Mouse (Mus musculus) limb, embryonic 11.5 days (tissue): Measurements from ENCODE around the gene Zer1. TPM values are rescaled to one million over a fixed set of nuclear protein-coding genes. Genes with fewer than 3 reads are reported as not detected.

Experiments used
- ATAC-seq: fragments of 200-750 bp; cut with Nextera tagmentation; 2 replicates; pipeline ENCODE4 v1.8.0; 2017; ENCODE audit warnings: low read depth; ENCODE audit not compliant: insufficient number of reproducible peaks, low FRiP score, low TSS enrichment
- DNase-seq: peaks from one replicate; pipeline ENCODE4 v3.0.0-alpha.2; 2015; ENCODE audit warnings: low spot score
- H3K27ac ChIP-seq: fragments of 300-500 bp; sonication (generic); replicated peaks from 2 replicates; pipeline ENCODE4 v1.5.1; 2014; ENCODE audit warnings: low read depth, mild to moderate bottlenecking, low read length
- H3K27me3 ChIP-seq: fragments of 300-500 bp; sonication (generic); 2 replicates; pipeline ENCODE4 v1.6.1; 2014; ENCODE audit warnings: mild to moderate bottlenecking, low read length, mixed read lengths; ENCODE audit not compliant: control insufficient read depth, insufficient read depth
- H3K36me3 ChIP-seq: fragments of 300-500 bp; sonication (generic); 2 replicates; pipeline ENCODE4 v1.6.1; 2014; ENCODE audit warnings: mild to moderate bottlenecking, low read length, moderate library complexity, mixed read lengths; ENCODE audit not compliant: control insufficient read depth, insufficient read depth
- H3K4me1 ChIP-seq: fragments of 300-500 bp; sonication (generic); 2 replicates; pipeline ENCODE4 v1.6.1; 2014; ENCODE audit warnings: low read length, mixed read lengths; ENCODE audit not compliant: control insufficient read depth, insufficient read depth
- H3K4me2 ChIP-seq: fragments of 300-500 bp; sonication (generic); 2 replicates; pipeline ENCODE4 v1.6.1; 2014; ENCODE audit warnings: low read depth, mild to moderate bottlenecking, moderate library complexity; ENCODE audit not compliant: severe bottlenecking
- H3K4me3 ChIP-seq: fragments of 300-500 bp; sonication (generic); 2 replicates; pipeline ENCODE4 v1.5.1; 2014; ENCODE audit warnings: low read depth, low read length
- H3K9ac ChIP-seq: fragments of 300-500 bp; sonication (generic); 2 replicates; pipeline ENCODE4 v1.6.1; 2014; ENCODE audit warnings: mild to moderate bottlenecking, low read length
- H3K9me3 ChIP-seq: fragments of 300-500 bp; sonication (generic); 2 replicates; pipeline ENCODE4 v1.6.1; 2016; ENCODE audit warnings: low read length; ENCODE audit not compliant: control insufficient read depth
- WGBS: fragments of 180-500 bp; shearing (Covaris S2); extraction: QIAGEN DNeasy Blood & Tissue Kit; methylation state at CpG from one replicate; pipeline ENCODE4 v1.1.7; 2014; 5-methylcytosine and 5-hydroxymethylcytosine counted together
- polyA plus RNA-seq: library from polyadenylated mRNA; unstranded; fragments of >200 nt; fragmentation: Nextera tagmentation; extraction: Ambion mirVana; gene quantifications from 2 replicates; pipeline ENCODE4 v1.2.1, GENCODE M21; 2014

Zer1 gene
- polyA plus RNA-seq, 1 experiment from 2014 or later: 6.7 TPM

DNA sequence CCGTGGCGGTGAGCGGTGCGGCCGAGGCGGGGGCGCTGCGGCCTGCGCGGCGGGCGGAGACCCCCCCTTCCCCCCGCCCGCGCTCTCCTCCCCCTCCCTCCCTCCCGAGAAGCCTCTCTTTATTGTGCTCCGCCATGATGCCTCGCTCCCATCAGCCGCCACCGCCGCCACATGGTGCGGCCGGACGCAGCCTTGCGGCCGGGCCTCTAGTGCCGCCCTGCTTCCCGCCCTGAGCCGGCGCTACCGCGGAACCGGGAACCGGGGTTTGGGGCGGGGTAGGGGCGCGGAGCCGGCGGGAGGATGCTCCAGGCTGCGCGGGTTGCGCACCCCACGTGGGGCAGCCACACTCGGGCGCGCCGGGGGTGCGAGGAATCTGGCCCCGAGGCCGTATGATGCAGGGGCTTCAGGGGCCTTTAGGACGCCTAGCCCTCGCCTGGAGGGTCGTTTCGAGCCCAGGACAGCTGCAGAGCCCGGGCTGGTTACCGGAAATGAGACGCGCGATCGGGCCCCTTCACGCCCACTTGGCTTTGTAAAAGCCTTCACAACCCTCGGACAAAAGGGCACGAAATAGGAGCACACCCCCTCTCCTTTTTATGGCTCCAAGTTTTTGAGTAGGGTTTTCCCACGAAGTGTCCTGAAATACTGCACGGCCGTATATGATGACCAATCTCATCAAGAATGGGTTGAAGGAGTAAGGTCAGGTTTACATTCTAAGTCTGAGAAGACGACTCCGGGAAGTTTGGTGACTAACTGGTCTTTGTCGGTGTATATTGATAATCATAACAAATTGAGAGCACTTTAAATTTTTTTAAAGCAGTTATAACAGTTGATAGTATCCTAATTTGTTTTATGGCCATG, 57.1 kb downstream of the Zer1 start:
- Histone ChIP-seq H3K4me3 (peak overlapping the region; percentile 100), H3K27ac (peak overlapping the region; percentile 98), H3K4me2 (peak overlapping the region; percentile 70), H3K27me3 (no peaks in the 10 kb centered on the region), H3K4me1 (peaks cover 17% of the 10 kb centered on the region), H3K36me3 (peaks cover 13% of the 10 kb centered on the region), H3K9me3 (no peaks in the 10 kb centered on the region), H3K9ac (peak overlapping the region; percentile 98)
- DNase-seq (peak; percentile 60), ATAC-seq (peak; percentile 2; the same call in 1 of the 2 replicates)
- under 1% methylated on average over 54 of the region's 69 CpGs for WGBS

DNA sequence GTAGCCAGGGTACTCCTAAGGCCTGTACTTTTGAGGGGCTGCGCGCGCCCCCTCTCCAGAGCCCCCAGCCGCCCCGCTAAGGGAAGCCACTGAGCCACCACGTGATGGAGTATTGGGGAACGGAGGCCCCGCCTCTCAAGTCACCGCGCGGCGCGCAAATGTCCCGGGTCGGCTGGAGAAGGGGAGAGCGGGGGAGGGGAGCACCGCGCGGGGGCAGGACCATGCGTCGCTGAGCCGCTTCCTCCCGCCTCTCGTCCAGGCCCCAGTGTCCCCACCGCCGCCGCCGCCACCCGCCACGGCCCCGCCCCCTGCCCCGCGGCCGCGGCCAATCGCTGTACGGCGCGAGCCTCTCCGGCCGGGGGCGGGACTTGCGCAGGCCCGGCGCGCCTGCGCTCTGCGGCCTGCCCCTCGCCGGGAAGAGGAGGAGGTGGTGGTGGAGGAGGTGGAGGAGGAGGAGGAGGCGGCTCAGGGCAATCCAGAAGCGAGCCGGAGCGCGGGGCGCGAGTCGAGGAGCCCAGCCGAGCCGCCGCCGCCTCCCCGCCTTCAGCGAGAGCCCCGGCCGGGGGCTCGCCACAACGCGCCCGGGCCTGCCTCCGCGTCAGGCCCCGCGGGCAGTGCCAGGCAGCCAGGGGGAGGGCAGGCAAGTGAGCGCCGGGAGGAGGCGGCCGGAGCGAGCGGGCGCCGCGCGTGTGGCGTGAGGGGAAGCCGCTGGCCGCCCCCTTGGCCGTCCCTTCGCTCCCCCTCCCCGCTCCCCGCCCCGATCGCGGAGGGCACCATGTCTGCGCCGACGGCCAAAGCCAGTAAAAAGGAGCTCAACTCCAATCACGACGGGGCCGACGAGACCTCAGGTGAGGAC, 58.1 kb downstream of the Zer1 start:
- H3K4me2 ChIP-seq: peak overlapping the region; percentile 70
- DNase-seq: peak; percentile 97
- under 1% methylated on average over 38 of the region's 101 CpGs for WGBS
- peak overlapping the region; percentile 100 for H3K4me3 ChIP-seq
- H3K4me1 ChIP-seq: peaks cover 20% of the 10 kb centered on the region
- no peaks in the 10 kb centered on the region for H3K27me3 ChIP-seq
- peak overlapping the region; percentile 98 for H3K27ac ChIP-seq
- no peaks in the 10 kb centered on the region for H3K9me3 ChIP-seq
- H3K36me3 ChIP-seq: peaks cover 13% of the 10 kb centered on the region
- ATAC-seq: peak; percentile 94
- H3K9ac ChIP-seq: peak overlapping the region; percentile 98

DNA sequence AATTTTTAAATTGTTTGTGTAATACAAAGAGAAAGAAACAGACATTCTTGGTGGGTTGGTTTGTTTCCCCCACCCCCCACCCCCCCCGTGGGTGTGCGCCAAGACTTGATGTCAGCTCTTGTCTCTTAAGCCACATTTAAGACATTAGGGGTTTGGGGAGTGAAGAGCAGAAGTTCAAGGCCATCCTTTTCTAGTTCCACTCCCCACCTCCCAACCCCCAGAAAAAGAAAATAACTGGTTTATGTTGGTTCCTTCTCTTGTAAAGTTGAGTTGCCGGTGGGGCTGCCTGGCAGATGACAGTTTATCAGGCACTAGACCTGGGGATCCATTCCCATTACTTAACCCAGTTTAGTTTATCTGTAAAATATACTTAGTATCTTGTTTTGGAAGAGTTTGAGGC, 60.1 kb downstream of the Zer1 start:
- Histone ChIP-seq H3K9ac (no peak overlapping the region), H3K27me3 (no peaks in the 10 kb centered on the region), H3K27ac (no peak overlapping the region), H3K9me3 (no peaks in the 10 kb centered on the region), H3K36me3 (peaks cover 5% of the 10 kb centered on the region), H3K4me1 (peaks cover 22% of the 10 kb centered on the region), H3K4me3 (peak overlapping the region; percentile 60), H3K4me2 (peak overlapping the region; percentile 65)
- ATAC-seq: no peak
- 34% methylated on average over 3 of the region's 3 CpGs for WGBS
- no peak for DNase-seq

DNA sequence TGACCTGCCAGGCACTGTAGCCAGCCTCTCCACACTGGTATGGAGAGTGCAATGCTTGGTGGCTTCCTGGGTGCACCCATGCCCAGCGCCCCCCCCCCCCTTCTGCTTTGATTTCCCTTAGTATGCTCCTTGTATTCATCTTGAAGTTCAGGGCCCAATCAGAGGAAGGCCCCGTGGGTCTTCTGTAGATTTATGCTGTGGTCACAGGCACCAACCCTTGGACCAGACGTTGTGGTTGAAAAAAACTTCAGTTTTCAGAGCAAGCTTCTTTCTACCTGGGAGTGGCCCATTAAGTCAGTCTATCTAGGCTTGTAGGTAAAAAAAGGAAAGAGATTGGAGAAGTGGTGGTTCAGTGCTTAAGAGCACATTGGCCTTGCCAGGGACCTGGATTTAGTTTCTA, 60.6 kb downstream of the Zer1 start:
- peak overlapping the region; percentile 77; the same call in 1 of the 2 replicates for H3K9ac ChIP-seq
- no peak overlapping the region for H3K27ac ChIP-seq

DNA sequence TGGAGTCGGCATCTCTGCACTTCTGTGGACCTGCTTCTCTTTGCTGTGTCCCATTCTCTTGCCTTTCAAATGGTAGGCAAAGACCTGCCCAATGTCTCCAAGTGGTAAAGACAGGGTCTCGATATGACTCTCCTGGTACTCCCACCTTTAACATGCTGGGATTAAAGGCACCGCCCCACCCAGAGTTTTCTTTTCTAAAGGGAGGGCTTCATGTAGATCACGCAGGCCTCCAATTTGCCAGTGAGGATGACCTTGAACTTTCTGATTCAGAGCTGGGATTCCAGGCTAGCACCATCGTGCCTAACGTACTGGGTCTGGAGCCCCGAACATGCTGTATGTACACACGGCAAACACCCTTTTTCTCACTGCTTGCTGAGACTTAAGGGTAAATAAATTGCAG, 61.1 kb downstream of the Zer1 start:
- H3K9ac ChIP-seq: peak overlapping the region; percentile 77
- no peaks in the 10 kb centered on the region for H3K27me3 ChIP-seq
- peaks cover under 1% of the 10 kb centered on the region; the same call in 1 of the 2 replicates for H3K36me3 ChIP-seq
- H3K27ac ChIP-seq: no peak overlapping the region; the same call in 1 of the 2 replicates
- 8% methylated on average over 8 of the region's 8 CpGs for WGBS
- no peak for ATAC-seq
- no peaks in the 10 kb centered on the region for H3K9me3 ChIP-seq
- peak overlapping the region; percentile 65 for H3K4me2 ChIP-seq
- H3K4me3 ChIP-seq: peak overlapping the region; percentile 60
- H3K4me1 ChIP-seq: peaks cover 22% of the 10 kb centered on the region
- no peak for DNase-seq

More for the DNA sequence above, 60.6 kb downstream of the Zer1 start:
- peaks cover 2% of the 10 kb centered on the region; the same call in 1 of the 2 replicates for H3K36me3 ChIP-seq
- no peaks in the 10 kb centered on the region for H3K9me3 ChIP-seq
- H3K4me1 ChIP-seq: peaks cover 22% of the 10 kb centered on the region
- H3K27me3 ChIP-seq: no peaks in the 10 kb centered on the region
- no peak for DNase-seq
- peak overlapping the region; percentile 65 for H3K4me2 ChIP-seq
- H3K4me3 ChIP-seq: peak overlapping the region; percentile 60
- WGBS: 10% methylated on average over 3 of the region's 3 CpGs
- no peak for ATAC-seq

DNA sequence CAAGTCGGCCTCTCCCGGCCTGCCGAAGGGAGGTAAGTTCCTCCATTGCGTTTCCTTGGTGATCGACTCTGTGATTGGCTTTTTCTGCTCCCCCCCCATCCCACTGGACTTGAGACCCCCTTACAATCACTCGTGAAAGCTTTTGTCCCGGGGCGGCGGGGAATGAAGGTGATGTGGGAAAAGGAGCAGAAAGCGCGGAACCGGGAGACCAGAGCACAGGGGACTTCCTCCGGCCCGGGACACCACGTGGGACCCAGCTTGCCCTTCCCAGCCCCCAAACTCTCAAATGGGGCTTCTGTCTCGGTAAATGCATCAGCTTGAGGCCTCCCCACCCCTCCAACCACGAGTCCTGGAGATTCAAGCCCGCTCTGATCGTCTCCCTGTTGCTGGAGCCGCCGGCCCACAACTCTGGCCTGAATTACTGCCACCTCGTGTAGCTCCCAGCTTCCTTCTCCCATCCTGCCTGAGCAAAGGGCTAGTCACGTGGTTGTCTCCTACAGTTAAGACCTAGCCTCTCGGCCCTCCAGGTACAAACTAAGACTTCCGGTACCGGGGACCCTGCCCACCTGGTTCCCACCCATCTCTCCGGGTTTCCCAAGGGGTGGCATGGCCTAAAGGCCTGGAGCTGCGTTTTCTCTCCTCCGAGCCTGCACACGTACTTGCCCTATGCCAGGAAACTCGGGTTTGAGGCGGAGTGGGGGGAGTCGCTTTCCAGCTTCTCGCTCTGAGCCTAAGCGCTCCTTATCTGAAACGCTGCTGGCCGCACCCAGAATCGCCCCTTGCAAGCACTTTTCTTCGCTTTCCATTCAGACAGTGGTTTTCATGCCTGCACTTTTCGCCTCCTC, 61.9 kb downstream of the Zer1 start:
- H3K27ac ChIP-seq: peak overlapping the region; percentile 86
- H3K4me3 ChIP-seq: peak overlapping the region; percentile 60
- WGBS: under 1% methylated on average over 40 of the region's 40 CpGs
- H3K36me3 ChIP-seq: no peaks in the 10 kb centered on the region
- ATAC-seq (no peak), DNase-seq (peak; percentile 80)
- no peaks in the 10 kb centered on the region for H3K9me3 ChIP-seq
- H3K27me3 ChIP-seq: no peaks in the 10 kb centered on the region
- peak overlapping the region; percentile 65 for H3K4me2 ChIP-seq
- peak overlapping the region; percentile 77 for H3K9ac ChIP-seq
- peaks cover 22% of the 10 kb centered on the region for H3K4me1 ChIP-seq

DNA sequence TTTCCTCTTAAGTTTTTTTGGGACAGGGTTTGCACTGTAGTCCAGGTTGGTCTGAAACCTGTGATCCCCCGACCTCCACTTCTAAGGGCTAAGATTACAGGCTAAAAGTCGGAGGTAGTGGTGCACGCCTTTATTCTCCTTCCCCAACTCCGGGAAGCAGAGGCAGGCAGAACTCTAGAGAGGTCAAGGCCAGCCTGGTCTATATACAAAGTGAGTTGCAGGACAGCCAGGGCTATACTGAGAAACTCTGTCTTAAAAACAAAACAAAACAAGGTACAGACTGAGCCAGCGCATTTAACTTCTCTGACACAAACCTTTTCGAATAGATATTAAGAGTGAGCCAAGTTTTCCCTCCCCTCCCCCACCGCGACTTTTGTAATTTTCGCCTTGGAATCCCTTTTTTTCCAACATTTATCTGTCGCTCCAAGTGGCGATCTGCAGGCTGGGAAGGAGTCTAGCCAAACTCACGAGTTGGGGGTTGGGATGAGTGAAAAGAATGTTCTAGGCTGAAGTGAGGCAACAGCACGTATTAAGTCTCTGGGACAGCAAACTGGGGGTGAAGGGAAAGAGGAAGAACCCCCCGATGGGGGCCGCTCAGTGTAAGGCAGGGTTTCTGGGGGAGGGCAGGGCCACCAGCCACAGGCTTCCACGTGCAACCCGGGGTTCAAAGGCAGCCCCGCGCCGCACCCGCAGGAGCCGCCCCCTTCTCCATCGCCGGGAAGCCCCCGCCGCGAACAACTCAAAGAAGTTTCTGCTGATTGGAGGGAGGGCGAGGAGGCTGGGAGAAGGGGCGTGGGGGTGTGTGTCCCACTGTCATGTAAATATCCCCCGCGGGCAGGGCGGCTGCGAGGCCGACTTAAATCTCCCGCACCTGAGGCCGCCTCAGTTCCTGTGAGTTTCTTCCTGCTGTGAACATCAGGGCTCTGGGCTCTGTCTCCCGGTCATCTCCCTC, 62.9 kb downstream of the Zer1 start:
- peak overlapping the region; percentile 60 for H3K4me3 ChIP-seq
- no peaks in the 10 kb centered on the region for H3K27me3 ChIP-seq
- ATAC-seq: peak; percentile 7; the same call in 1 of the 2 replicates
- peak overlapping the region; percentile 65 for H3K4me2 ChIP-seq
- WGBS: 8% methylated on average over 37 of the region's 37 CpGs
- H3K9ac ChIP-seq: peak overlapping the region; percentile 77
- no peaks in the 10 kb centered on the region for H3K9me3 ChIP-seq
- H3K36me3 ChIP-seq: no peaks in the 10 kb centered on the region
- peak overlapping the region; percentile 86 for H3K27ac ChIP-seq
- H3K4me1 ChIP-seq: peaks cover 22% of the 10 kb centered on the region
- peak; percentile 87 for DNase-seq
